Mouse (Mus musculus) lung, embryonic 15.5 days (tissue): ENCODE results near the gene Abhd2. TPM values are rescaled to one million over a fixed set of nuclear protein-coding genes. Genes with fewer than 3 reads are reported as not detected.

Source experiments
- ATAC-seq: fragments of 200-750 bp; cut with Nextera tagmentation; 2 replicates; pipeline ENCODE4 v1.8.0; 2017; ENCODE audit warnings: moderate number of reproducible peaks, borderline replicate concordance; ENCODE audit not compliant: low FRiP score, low TSS enrichment; ENCODE audit errors: extremely low read depth
- H3K27ac ChIP-seq: fragments of 300-500 bp; sonication (generic); 2 replicates; pipeline ENCODE4 v1.5.1; 2015; ENCODE audit warnings: moderate library complexity, mild to moderate bottlenecking, inconsistent platforms
- H3K27me3 ChIP-seq: fragments of 300-500 bp; sonication (generic); 2 replicates; pipeline ENCODE4 v1.6.1; 2015; ENCODE audit warnings: inconsistent platforms
- H3K36me3 ChIP-seq: fragments of 300-500 bp; sonication (generic); 2 replicates; pipeline ENCODE4 v1.6.1; 2015; ENCODE audit warnings: inconsistent platforms
- H3K4me1 ChIP-seq: fragments of 300-500 bp; sonication (generic); 2 replicates; pipeline ENCODE4 v1.6.1; 2015; ENCODE audit warnings: inconsistent platforms
- H3K4me2 ChIP-seq: fragments of 300-500 bp; sonication (generic); 2 replicates; pipeline ENCODE4 v1.6.1; 2015; ENCODE audit warnings: inconsistent platforms, mild to moderate bottlenecking, moderate library complexity
- H3K4me3 ChIP-seq: fragments of 300-500 bp; sonication (generic); 2 replicates; pipeline ENCODE4 v1.5.1; 2015; ENCODE audit warnings: mild to moderate bottlenecking, inconsistent platforms
- H3K9ac ChIP-seq: fragments of 300-500 bp; sonication (generic); 2 replicates; pipeline ENCODE4 v1.6.1; 2015; ENCODE audit warnings: inconsistent platforms
- H3K9me3 ChIP-seq: fragments of 300-500 bp; sonication (generic); 2 replicates; pipeline ENCODE4 v1.6.1; 2016; ENCODE audit warnings: inconsistent platforms
- WGBS: fragments of 180-500 bp; shearing (Covaris S2); methylation state at CpG from one replicate; pipeline ENCODE4 v1.1.7; 2015; 5-methylcytosine and 5-hydroxymethylcytosine counted together
- polyA plus RNA-seq: library from polyadenylated mRNA; unstranded; fragments of >200 nt; fragmentation: Nextera tagmentation; extraction: Ambion mirVana; gene quantifications from 2 replicates; pipeline ENCODE4 v1.2.1, GENCODE M21; 2015

Gene Abhd2
- polyA plus RNA-seq, 1 experiment from 2014 or later, result 17.1 TPM

GRCm38 (mm10) chr7:79268897-79269296 is 4.1 kb upstream of the Abhd2 start:
- no peaks in the 10 kb centered on the region for H3K9me3 ChIP-seq
- no peak overlapping the region for H3K4me2 ChIP-seq
- no peak overlapping the region for H3K27ac ChIP-seq

GRCm38 (mm10) chr7:79269411-79269810 is 3.6 kb upstream of the Abhd2 start:
- Histone ChIP-seq H3K36me3 (no peaks in the 10 kb centered on the region), H3K4me2 (no peak overlapping the region), H3K9ac (no peak overlapping the region), H3K9me3 (no peaks in the 10 kb centered on the region), H3K4me1 (peaks cover 7% of the 10 kb centered on the region), H3K4me3 (no peak overlapping the region), H3K27ac (no peak overlapping the region), H3K27me3 (no peaks in the 10 kb centered on the region)
- WGBS, result 46% methylated on average over 8 of the region's 8 CpGs
- no peak for ATAC-seq

More at GRCm38 (mm10) chr7:79268897-79269296, 4.1 kb upstream of the Abhd2 start:
- no peak for ATAC-seq
- no peaks in the 10 kb centered on the region for H3K36me3 ChIP-seq
- H3K4me1 ChIP-seq, result peaks cover 2% of the 10 kb centered on the region
- no peak overlapping the region for H3K4me3 ChIP-seq
- no peaks in the 10 kb centered on the region for H3K27me3 ChIP-seq
- H3K9ac ChIP-seq, result no peak overlapping the region
- 88% methylated on average over 8 of the region's 8 CpGs for WGBS

- Histone ChIP-seq H3K4me3 (no peak overlapping the region), H3K36me3 (no peaks in the 10 kb centered on the region), H3K27ac (no peak overlapping the region), H3K9ac (no peak overlapping the region), H3K27me3 (no peaks in the 10 kb centered on the region), H3K9me3 (no peaks in the 10 kb centered on the region), H3K4me2 (no peak overlapping the region), H3K4me1 (peaks cover 12% of the 10 kb centered on the region)
- WGBS, result 60% methylated on average over 1 of the region's 1 CpGs
- ATAC-seq, result no peak
Observed at GRCm38 (mm10) chr7:79269866-79270265, 3.1 kb upstream of the Abhd2 start.

- H3K4me2 ChIP-seq, result no peak overlapping the region
- no peaks in the 10 kb centered on the region for H3K9me3 ChIP-seq
- H3K36me3 ChIP-seq, result no peaks in the 10 kb centered on the region
- no peak overlapping the region for H3K9ac ChIP-seq
- ATAC-seq, result no peak
- H3K4me1 ChIP-seq, result peaks cover 22% of the 10 kb centered on the region
- no peaks in the 10 kb centered on the region for H3K27me3 ChIP-seq
- H3K27ac ChIP-seq, result no peak overlapping the region
- H3K4me3 ChIP-seq, result no peak overlapping the region
- 69% methylated on average over 9 of the region's 9 CpGs for WGBS
Observed at GRCm38 (mm10) chr7:79270961-79271387, 2.0 kb upstream of the Abhd2 start.

GRCm38 (mm10) chr7:79271861-79272788 is 874 bp upstream of the Abhd2 start:
- Histone ChIP-seq H3K27ac (no peak overlapping the region), H3K36me3 (no peaks in the 10 kb centered on the region), H3K4me3 (peak overlapping the region; percentile 90), H3K9ac (no peak overlapping the region), H3K4me2 (peak overlapping the region; percentile 57), H3K9me3 (no peaks in the 10 kb centered on the region), H3K4me1 (peaks cover 27% of the 10 kb centered on the region), H3K27me3 (no peaks in the 10 kb centered on the region)
- no peak for ATAC-seq
- WGBS, result 79% methylated on average over 16 of the region's 16 CpGs

- Histone ChIP-seq H3K9me3 (no peaks in the 10 kb centered on the region), H3K4me2 (peak overlapping the region; percentile 82), H3K27ac (peak overlapping the region; percentile 76), H3K9ac (peak overlapping the region; percentile 84), H3K4me1 (peaks cover 34% of the 10 kb centered on the region), H3K4me3 (peak overlapping the region; percentile 90), H3K36me3 (no peaks in the 10 kb centered on the region), H3K27me3 (no peaks in the 10 kb centered on the region)
- WGBS, result 10% methylated on average over 15 of the region's 15 CpGs
- ATAC-seq, result no peak
Observed at GRCm38 (mm10) chr7:79273738-79274472, 906 bp downstream of the Abhd2 start.

GRCm38 (mm10) chr7:79274473-79275010 is 1.5 kb downstream of the Abhd2 start:
- ATAC-seq, result no peak
- no peaks in the 10 kb centered on the region for H3K36me3 ChIP-seq
- peak overlapping the region; percentile 90 for H3K4me3 ChIP-seq
- H3K4me1 ChIP-seq, result peaks cover 40% of the 10 kb centered on the region
- no peak overlapping the region; the same call in 1 of the 2 replicates for H3K9ac ChIP-seq
- no peaks in the 10 kb centered on the region for H3K27me3 ChIP-seq
- no peak overlapping the region for H3K27ac ChIP-seq
- no peaks in the 10 kb centered on the region for H3K9me3 ChIP-seq
- WGBS, result 61% methylated on average over 8 of the region's 8 CpGs
- H3K4me2 ChIP-seq, result peak overlapping the region; percentile 82

- Histone ChIP-seq H3K27me3 (no peaks in the 10 kb centered on the region), H3K36me3 (no peaks in the 10 kb centered on the region), H3K4me2 (peak overlapping the region; percentile 82), H3K9ac (no peak overlapping the region; the same call in 1 of the 2 replicates), H3K4me3 (peak overlapping the region; percentile 90), H3K4me1 (peaks cover 45% of the 10 kb centered on the region), H3K27ac (peak overlapping the region; percentile 38; the same call in 1 of the 2 replicates), H3K9me3 (no peaks in the 10 kb centered on the region)
- ATAC-seq, result no peak
- WGBS, result 7% methylated on average over 11 of the region's 11 CpGs
Observed at GRCm38 (mm10) chr7:79275345-79275744, 2.3 kb downstream of the Abhd2 start.

GRCm38 (mm10) chr7:79278432-79278831 is 5.4 kb downstream of the Abhd2 start:
- H3K9ac ChIP-seq, result no peak overlapping the region
- no peaks in the 10 kb centered on the region for H3K36me3 ChIP-seq
- no peaks in the 10 kb centered on the region for H3K27me3 ChIP-seq
- no peaks in the 10 kb centered on the region for H3K9me3 ChIP-seq
- H3K4me1 ChIP-seq, result peaks cover 60% of the 10 kb centered on the region
- no peak for ATAC-seq
- H3K4me3 ChIP-seq, result no peak overlapping the region
- H3K4me2 ChIP-seq, result no peak overlapping the region; the same call in 1 of the 2 replicates
- no peak overlapping the region for H3K27ac ChIP-seq
- WGBS, result 73% methylated on average over 13 of the region's 13 CpGs

- Histone ChIP-seq H3K36me3 (no peaks in the 10 kb centered on the region), H3K4me1 (peaks cover 61% of the 10 kb centered on the region), H3K27me3 (no peaks in the 10 kb centered on the region), H3K9me3 (no peaks in the 10 kb centered on the region), H3K9ac (no peak overlapping the region), H3K4me2 (no peak overlapping the region; the same call in 1 of the 2 replicates), H3K27ac (peak overlapping the region; percentile 37), H3K4me3 (no peak overlapping the region)
- no peak for ATAC-seq
- WGBS, result 49% methylated on average over 10 of the region's 10 CpGs
Observed at GRCm38 (mm10) chr7:79279376-79280029, 6.5 kb downstream of the Abhd2 start.

- Histone ChIP-seq H3K4me1 (peaks cover 70% of the 10 kb centered on the region), H3K4me2 (no peak overlapping the region)
- WGBS, result 44% methylated on average over 12 of the region's 12 CpGs
Observed at GRCm38 (mm10) chr7:79282883-79283670, 10.1 kb downstream of the Abhd2 start.

More at GRCm38 (mm10) chr7:79282883-79283670, 10.1 kb downstream of the Abhd2 start:
- Histone ChIP-seq H3K4me3 (no peak overlapping the region), H3K36me3 (no peaks in the 10 kb centered on the region), H3K9ac (no peak overlapping the region), H3K27ac (no peak overlapping the region), H3K9me3 (no peaks in the 10 kb centered on the region), H3K27me3 (no peaks in the 10 kb centered on the region)
- ATAC-seq, result peak; percentile 58; the same call in 1 of the 2 replicates
